Comparison of ENCODE assay signal across 14 mouse cellular contexts in genomic region chr12:117742487-117742886, GRCm38 (mm10).
"Had no signal": no experiment of that assay in that cellular context is flagged by ENCODE, and none has a peak within 500 bp of the region (broad histone marks: within the 10 kb centered on the region; RNA-seq: fewer than 3 reads in every experiment).

No protein-coding gene starts in this region.

- H3K27ac ChIP-seq: limb, embryonic 15.5 days; liver, embryonic 12.5 days; macrophage; midbrain, embryonic 12.5 days; stomach, embryonic 15.5 days had no signal

- DNase-seq: kidney, postnatal 14 days; layer of hippocampus, adult 9-11 months; layer of hippocampus, postnatal 36 days; lung, embryonic 14.5 days; lung, postnatal 10 days; right cerebral cortex, postnatal 14 days; thymus, adult 2 months; thymus, postnatal 25 days had no signal

- ATAC-seq: liver, embryonic 12.5 days had no signal

- H3K36me3 ChIP-seq: limb, embryonic 15.5 days; liver, embryonic 12.5 days; stomach, embryonic 15.5 days had no signal

- H3K27me3 ChIP-seq: limb, embryonic 15.5 days; liver, embryonic 12.5 days; stomach, embryonic 15.5 days had no signal

- H3K9ac ChIP-seq: limb, embryonic 15.5 days; liver, embryonic 12.5 days; lung, embryonic 14.5 days; midbrain, embryonic 12.5 days; stomach, embryonic 15.5 days had no signal

- H3K4me2 ChIP-seq: limb, embryonic 15.5 days; liver, embryonic 12.5 days; lung, embryonic 14.5 days; midbrain, embryonic 12.5 days; stomach, embryonic 15.5 days had no signal

- H3K4me1 ChIP-seq: limb, embryonic 15.5 days; liver, embryonic 12.5 days had no signal

- H3K4me3 ChIP-seq: limb, embryonic 15.5 days; liver, embryonic 12.5 days; megakaryocyte, embryonic 14.5 days; midbrain, embryonic 12.5 days; stomach, embryonic 15.5 days had no signal

- H3K9me3 ChIP-seq: limb, embryonic 15.5 days; liver, embryonic 12.5 days; megakaryocyte, embryonic 14.5 days; midbrain, embryonic 12.5 days; stomach, embryonic 15.5 days had no signal
